Mouse (Mus musculus): ENCODE measurements around the gene Lman2l. TPM values are rescaled to one million over a fixed set of nuclear protein-coding genes. Genes with fewer than 3 reads are reported as not detected.

Lman2l gene
- total and polyA plus RNA-seq, 3 experiments, result 8.5 to 19.1 (median 8.8) TPM

GRCm38 (mm10) chr1:36454055-36454815, 9.2 kb upstream of the Lman2l start:
- H3K27ac ChIP-seq (ENCODE audit: insufficient read depth, low read depth), result no peak overlapping the region
- in situ Hi-C loops (cut with MboI; ENCODE audit: low pct_ligation_motif_present, low pct_unique_long_range_greater_than_20kb, low sequenced_read_pairs) (no loop called here), dilution Hi-C loops (cut with MboI; ENCODE audit: extremely low pct_ligation_motif_present, extremely low pct_unique_long_range_greater_than_20kb, low sequenced_read_pairs) (no loop called here)
- H3K4me2 ChIP-seq (ENCODE audit: insufficient read depth, low read depth, poor library complexity, severe bottlenecking), result no peak overlapping the region
- peaks cover 0 to 11% of the 10 kb centered on the region in 2 experiments; a peak in 2 of 4 replicates for H3K4me1 ChIP-seq (ENCODE audit: control insufficient read depth in 1 of 2, insufficient read depth in 2 of 2)
- peaks cover 4% of the 10 kb centered on the region for H3K9me3 ChIP-seq (replicated peaks; ENCODE audit: low read length)
- H3K9ac ChIP-seq (ENCODE audit: insufficient read depth, low read depth), result no peak overlapping the region
- no peak overlapping the region for H3K4me3 ChIP-seq (replicated peaks in 1 of 3; ENCODE audit: low read depth in 2 of 3, low read length in 2 of 3, poor library complexity in 1 of 3)
- no peak for DNase-seq (ENCODE audit: extremely low read depth)
- TF ChIP-seq SMC3 (IDR thresholded peaks at IDR 0.05; ENCODE audit: low read depth, low read length), result peak; percentile 13; the same call in 1 of the 2 replicates
- TF ChIP-seq BHLHE40 (IDR thresholded peaks at IDR 0.05; ENCODE audit: low read depth, low read length), result no peak
- TF ChIP-seq RAD21 (IDR thresholded peaks at IDR 0.05; ENCODE audit: low read depth, low read length), result peak; percentile 31
- peak; percentile 16 to 43; a peak in 2 of 4 replicates for TF ChIP-seq CTCF (conservative IDR thresholded peaks at IDR 0.05 in 1 of 2, IDR thresholded peaks at IDR 0.05 in 1 of 2; ENCODE audit: low read depth in 2 of 2, low read length in 2 of 2)
- H3K27me3 ChIP-seq (replicated peaks), result no peaks in the 10 kb centered on the region
- H3K79me2 ChIP-seq (replicated peaks; ENCODE audit: control insufficient read depth, extremely low read depth, insufficient read depth, poor library complexity, severe bottlenecking), result no peaks in the 10 kb centered on the region
- H3K36me3 ChIP-seq (replicated peaks in 1 of 2; ENCODE audit: control insufficient read depth in 1 of 2, insufficient read depth in 1 of 2, low read length in 1 of 2), result no peaks in the 10 kb centered on the region

GRCm38 (mm10) chr1:36446841-36447240, 1.8 kb upstream of the Lman2l start:
- in situ Hi-C loops (cut with MboI; ENCODE audit: low pct_ligation_motif_present, low pct_unique_long_range_greater_than_20kb, low sequenced_read_pairs) (no loop called here), dilution Hi-C loops (cut with MboI; ENCODE audit: extremely low pct_ligation_motif_present, extremely low pct_unique_long_range_greater_than_20kb, low sequenced_read_pairs) (no loop called here)
- peaks cover 5 to 16% of the 10 kb centered on the region in 2 experiments for H3K36me3 ChIP-seq (replicated peaks in 1 of 2; ENCODE audit: control insufficient read depth in 1 of 2, insufficient read depth in 1 of 2, low read length in 1 of 2)
- H3K4me1 ChIP-seq (ENCODE audit: control insufficient read depth in 1 of 2, insufficient read depth in 2 of 2), result peaks cover 6 to 21% of the 10 kb centered on the region in 2 experiments
- TF ChIP-seq MXI1 (IDR thresholded peaks at IDR 0.05; ENCODE audit: low read depth, low read length) (no peak), CTCF (conservative IDR thresholded peaks at IDR 0.05 in 1 of 2, IDR thresholded peaks at IDR 0.05 in 1 of 2; ENCODE audit: low read depth in 2 of 2, low read length in 2 of 2) (no peak), MAZ (IDR thresholded peaks at IDR 0.05; ENCODE audit: low read depth, low read length) (no peak)
- no peak overlapping the region for H3K9ac ChIP-seq (ENCODE audit: insufficient read depth, low read depth)
- DNase-seq (ENCODE audit: extremely low read depth), result no peak
- H3K9me3 ChIP-seq (replicated peaks; ENCODE audit: low read length), result peaks cover 5% of the 10 kb centered on the region
- no peaks in the 10 kb centered on the region; the same call in 1 of the 2 replicates for H3K79me2 ChIP-seq (replicated peaks; ENCODE audit: control insufficient read depth, extremely low read depth, insufficient read depth, poor library complexity, severe bottlenecking)
- H3K27me3 ChIP-seq (replicated peaks), result no peaks in the 10 kb centered on the region
- H3K4me2 ChIP-seq (ENCODE audit: insufficient read depth, low read depth, poor library complexity, severe bottlenecking), result no peak overlapping the region
- no peak overlapping the region for H3K4me3 ChIP-seq (replicated peaks in 1 of 3; ENCODE audit: low read depth in 2 of 3, low read length in 2 of 3, poor library complexity in 1 of 3)
- no peak overlapping the region for H3K27ac ChIP-seq (ENCODE audit: insufficient read depth, low read depth)

- TF ChIP-seq POLR2A (IDR thresholded peaks at IDR 0.05; ENCODE audit: low read depth, low read length) (0 out of 2 replicates have a peak, but pooled peaks have one; percentile 22), CHD2 (IDR thresholded peaks at IDR 0.05; ENCODE audit: low read length) (no peak), RAD21 (IDR thresholded peaks at IDR 0.05; ENCODE audit: low read depth, low read length) (no peak), TCF12 (IDR thresholded peaks at IDR 0.05; ENCODE audit: low read depth, low read length) (no peak), EP300 (IDR thresholded peaks at IDR 0.05; ENCODE audit: low read length) (no peak), ELF1 (IDR thresholded peaks at IDR 0.05; ENCODE audit: low read depth, low read length) (no peak), CHD1 (IDR thresholded peaks at IDR 0.05; ENCODE audit: low read depth, low read length) (0 out of 2 replicates have a peak, but pooled peaks have one; percentile 32), PAX5 (IDR thresholded peaks at IDR 0.05; ENCODE audit: low read length) (no peak)
- Histone ChIP-seq H3K4me1 (ENCODE audit: control insufficient read depth in 1 of 2, insufficient read depth in 2 of 2) (peaks cover 6 to 21% of the 10 kb centered on the region in 2 experiments), H3K4me3 (replicated peaks in 1 of 3; ENCODE audit: low read depth in 2 of 3, low read length in 2 of 3, poor library complexity in 1 of 3) (no peak overlapping the region), H3K9me3 (replicated peaks; ENCODE audit: low read length) (peaks cover 5% of the 10 kb centered on the region), H3K9ac (ENCODE audit: insufficient read depth, low read depth) (peak overlapping the region; percentile 4; the same call in 1 of the 2 replicates), H3K4me2 (ENCODE audit: insufficient read depth, low read depth, poor library complexity, severe bottlenecking) (no peak overlapping the region; the same call in 1 of the 2 replicates), H3K79me2 (replicated peaks; ENCODE audit: control insufficient read depth, extremely low read depth, insufficient read depth, poor library complexity, severe bottlenecking) (no peaks in the 10 kb centered on the region; the same call in 1 of the 2 replicates), H3K27me3 (replicated peaks) (no peaks in the 10 kb centered on the region), H3K36me3 (replicated peaks in 1 of 2; ENCODE audit: control insufficient read depth in 1 of 2, insufficient read depth in 1 of 2, low read length in 1 of 2) (peaks cover 5 to 21% of the 10 kb centered on the region in 2 experiments), H3K27ac (ENCODE audit: insufficient read depth, low read depth) (no peak overlapping the region)
- in situ Hi-C loops (cut with MboI; ENCODE audit: low pct_ligation_motif_present, low pct_unique_long_range_greater_than_20kb, low sequenced_read_pairs) (no loop called here), dilution Hi-C loops (cut with MboI; ENCODE audit: extremely low pct_ligation_motif_present, extremely low pct_unique_long_range_greater_than_20kb, low sequenced_read_pairs) (no loop called here)
- DNase-seq (ENCODE audit: extremely low read depth), result peak; percentile 29
These were observed 1.2 kb upstream of the Lman2l start for GRCm38 (mm10) chr1:36446106-36446824.
